Mouse (Mus musculus) urinary bladder, postnatal 36 days (tissue): ENCODE results near the gene Rbms2.
"Not testable (repeated sequence)": the region's sequence is repeated elsewhere in the genome, so short reads cannot be mapped to it uniquely, and the experiment has no call there.

Source experiments
- DNase-seq, 2 experiments: peaks; one replicate each; pipeline ENCODE4 v3.0.0; 2022; ENCODE audit warnings: low spot score in 2 of 2, mixed read lengths in 1 of 2

Gene Rbms2

DNA sequence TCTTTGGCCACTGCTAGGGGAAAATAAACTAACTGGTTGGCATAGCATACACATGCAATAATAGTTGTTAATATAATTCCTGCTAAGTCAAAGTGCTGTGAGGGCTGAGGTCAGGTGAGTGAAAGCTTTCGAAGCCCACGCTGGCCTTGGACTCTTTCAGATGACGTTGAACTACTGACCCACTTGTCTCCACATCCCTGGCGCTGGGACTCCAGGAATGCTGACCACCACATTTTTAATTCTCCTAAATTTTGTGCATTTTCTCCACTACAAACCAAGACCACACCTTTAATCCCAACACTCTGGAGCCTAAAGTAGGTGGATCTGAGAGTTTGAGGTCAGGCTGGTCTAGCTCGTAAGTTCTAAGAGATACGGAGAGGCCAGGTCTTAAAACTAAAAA is 13.0 kb upstream of the Rbms2 start:
- DNase-seq: no peak

DNA sequence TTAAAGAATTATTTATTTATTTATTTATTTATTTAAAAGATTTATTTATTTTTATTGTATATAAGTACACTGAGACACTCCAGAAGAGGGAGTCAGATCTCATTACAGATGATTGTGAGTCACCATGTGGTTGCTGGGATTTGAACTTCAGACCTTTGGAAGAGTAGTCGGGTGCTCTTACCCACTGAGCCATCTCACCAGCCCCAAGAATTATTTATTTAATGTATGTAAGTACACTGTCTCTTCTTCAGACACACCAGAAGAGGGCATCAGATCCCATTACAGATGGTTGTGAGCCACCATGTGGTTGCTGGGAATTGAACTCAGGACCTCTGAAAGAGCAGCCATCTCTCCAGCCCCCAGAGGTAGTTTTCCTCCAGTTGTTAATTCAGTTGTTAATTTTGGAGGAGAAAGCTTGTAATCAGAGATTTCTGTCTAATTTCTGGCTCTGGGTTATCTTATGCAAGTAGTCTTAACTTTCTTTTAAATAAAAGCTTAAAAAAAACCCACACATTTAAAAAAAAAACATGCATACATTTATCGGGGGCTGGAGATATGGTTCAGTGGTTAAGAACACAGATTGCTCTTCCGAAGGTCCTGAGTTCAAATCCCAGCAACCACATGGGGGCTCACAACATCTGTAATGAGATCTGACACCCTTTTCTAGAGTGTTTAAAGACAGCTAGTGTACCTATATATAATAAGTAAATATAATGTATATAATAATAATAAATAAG is 12.1 kb upstream of the Rbms2 start:
- DNase-seq: not testable (repeated sequence)

DNA sequence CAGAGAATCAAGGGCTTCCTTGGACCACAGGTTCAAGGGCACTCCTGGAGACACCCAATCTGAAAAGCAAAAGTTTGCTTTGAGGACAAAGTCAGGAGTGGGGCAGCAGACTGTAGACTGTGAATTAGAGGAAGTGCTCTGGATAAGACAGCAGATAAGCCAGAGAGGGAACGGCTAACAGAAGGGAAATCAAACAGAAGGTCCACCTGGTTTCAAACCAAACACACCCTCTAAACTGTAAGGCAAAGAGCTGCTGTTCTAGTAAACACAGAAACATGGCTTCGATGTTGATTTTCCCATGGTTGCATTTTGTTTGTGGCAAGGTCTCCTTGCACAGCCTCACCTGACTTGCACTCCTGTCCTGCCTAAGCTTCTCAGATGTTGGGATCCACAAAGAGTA is 11.4 kb upstream of the Rbms2 start:
- no peak for DNase-seq

DNA sequence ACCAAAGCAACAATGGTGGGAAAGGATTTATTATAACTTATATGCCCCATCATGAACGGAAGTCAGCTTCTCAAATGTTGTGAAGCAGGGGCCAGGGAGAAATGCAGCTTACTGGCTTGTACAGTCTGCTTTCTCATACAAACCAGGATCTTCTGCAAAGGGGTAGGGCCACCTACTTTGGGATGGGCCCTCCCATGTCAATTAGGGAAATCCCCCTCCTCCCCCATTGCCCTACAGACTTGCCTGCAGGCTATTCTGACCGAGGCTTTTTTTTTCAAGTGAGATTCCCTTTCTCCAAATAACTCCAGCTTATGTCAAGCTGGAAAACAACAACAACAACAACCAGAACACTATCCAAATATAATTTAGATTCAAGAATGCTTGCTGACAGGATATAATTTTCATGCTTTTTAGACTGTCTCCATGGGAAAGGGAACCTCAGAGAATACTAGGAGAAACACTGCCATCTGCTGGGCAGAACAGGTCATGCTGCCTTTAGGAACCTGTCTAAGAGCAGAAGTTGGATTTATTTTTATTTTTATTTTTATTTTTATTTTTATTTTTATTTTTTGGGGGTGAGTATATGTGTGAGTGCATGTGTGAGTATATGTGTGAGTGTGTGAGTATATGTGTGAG is 8.3 kb upstream of the Rbms2 start:
- DNase-seq: peak; percentile 53 to 67

DNA sequence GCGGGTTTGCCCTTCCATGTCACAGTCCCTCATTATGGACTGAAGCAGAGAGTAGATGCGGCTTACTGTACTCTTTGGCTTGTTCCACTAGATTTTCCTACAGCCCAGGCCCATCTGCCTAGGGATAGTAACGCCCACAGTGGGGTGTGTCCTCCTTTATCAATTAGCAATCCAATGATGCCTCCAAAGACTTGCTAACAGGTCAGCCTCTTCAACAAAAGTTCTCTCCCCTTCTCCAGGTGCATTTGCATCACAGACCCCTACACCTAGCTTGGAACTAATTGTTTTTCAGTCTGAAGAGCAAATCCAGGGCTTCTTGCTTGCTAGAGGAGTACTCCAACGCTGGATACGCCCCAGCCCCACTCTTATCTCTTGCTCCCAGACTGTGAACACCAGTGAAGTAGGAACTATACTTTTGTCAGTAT is 7.1 kb upstream of the Rbms2 start:
- DNase-seq: no peak

DNA sequence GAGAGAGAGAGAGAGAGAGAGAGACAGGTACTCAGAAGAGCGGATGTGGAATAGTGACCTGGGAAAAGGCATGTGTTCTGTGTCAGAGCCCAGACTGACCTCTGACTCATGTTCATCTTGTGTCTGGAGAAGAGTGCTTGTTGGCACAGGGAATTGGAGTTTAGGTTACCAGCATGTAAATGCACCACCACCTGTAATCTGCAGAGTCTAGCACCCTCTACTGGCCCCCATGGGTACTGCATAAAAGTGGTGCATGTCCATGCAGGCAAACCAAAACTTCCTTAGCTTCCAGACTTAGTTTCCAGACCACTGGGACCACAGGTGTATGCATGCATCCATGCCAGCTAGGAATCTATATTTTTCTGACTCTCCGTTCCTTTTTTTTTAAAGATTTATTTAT is 5.9 kb upstream of the Rbms2 start:
- peak; percentile 65 to 82 for DNase-seq

DNA sequence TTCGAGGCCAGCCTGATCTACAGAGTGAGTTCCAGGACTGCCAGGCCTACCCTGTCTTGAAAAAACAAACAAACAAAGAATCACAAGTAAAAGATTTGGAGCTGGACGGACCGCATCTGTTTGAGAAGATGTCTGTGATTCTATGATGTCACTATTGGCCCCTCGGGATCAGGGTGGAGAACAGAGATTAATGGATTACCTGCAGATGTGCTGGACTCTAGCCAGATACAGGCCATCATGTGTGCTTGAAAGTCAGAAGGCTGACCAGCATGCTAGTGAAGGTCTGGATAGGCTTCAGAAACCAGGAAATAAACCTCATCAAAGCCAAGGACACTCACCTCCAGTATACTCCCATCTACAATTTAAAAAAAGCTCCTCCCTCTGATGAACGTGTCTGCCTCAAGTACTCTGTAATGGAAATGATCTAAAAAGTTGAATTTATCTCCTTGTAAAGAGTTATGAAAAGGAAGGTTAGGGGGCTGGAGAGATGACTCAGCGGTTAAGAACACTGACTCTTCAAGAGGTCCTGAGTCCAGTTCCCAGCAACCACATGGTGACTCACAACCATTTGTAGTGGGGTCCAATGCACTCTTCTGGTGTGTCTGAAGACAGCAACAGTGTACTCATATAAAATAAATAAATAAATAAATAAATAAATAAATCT is 5.3 kb upstream of the Rbms2 start:
- no peak for DNase-seq

DNA sequence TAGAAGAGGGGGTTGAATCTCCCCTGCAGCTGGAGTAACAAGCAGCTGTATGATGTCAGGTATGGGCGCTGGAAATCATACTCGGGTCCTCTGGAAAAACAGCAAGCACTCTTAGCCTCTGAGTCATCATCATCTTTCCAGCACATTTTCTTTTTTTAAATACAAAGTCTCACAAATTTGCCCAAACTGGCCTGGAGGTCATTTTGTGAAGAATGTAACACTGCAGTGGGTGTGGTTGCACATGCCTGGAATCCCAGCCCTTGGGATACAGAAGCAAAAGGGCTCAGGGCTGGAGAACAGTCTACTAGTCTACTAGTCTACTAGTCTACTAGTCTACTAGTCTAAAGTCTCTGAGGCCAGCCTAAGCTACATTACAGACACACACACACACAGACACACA is 4.2 kb upstream of the Rbms2 start:
- DNase-seq: no peak

DNA sequence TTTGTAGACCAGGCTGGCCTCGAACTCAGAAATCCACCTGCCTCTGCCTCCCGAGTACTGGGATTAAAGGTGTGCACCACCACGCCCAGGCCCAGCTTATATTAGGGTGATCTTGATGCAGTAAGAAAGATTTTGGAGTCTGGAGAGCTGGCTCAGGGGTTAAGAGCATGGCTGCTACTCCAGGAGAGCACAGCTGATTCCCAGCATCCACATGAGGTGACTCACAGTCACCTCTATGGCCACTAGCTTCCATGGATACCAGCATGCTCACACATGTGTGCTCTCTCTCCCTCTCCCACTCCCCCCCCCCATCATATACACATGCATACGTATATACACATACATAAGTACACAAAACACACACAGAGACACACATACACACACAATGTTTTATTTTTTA is 2.8 kb downstream of the Rbms2 start:
- DNase-seq: no peak

DNA sequence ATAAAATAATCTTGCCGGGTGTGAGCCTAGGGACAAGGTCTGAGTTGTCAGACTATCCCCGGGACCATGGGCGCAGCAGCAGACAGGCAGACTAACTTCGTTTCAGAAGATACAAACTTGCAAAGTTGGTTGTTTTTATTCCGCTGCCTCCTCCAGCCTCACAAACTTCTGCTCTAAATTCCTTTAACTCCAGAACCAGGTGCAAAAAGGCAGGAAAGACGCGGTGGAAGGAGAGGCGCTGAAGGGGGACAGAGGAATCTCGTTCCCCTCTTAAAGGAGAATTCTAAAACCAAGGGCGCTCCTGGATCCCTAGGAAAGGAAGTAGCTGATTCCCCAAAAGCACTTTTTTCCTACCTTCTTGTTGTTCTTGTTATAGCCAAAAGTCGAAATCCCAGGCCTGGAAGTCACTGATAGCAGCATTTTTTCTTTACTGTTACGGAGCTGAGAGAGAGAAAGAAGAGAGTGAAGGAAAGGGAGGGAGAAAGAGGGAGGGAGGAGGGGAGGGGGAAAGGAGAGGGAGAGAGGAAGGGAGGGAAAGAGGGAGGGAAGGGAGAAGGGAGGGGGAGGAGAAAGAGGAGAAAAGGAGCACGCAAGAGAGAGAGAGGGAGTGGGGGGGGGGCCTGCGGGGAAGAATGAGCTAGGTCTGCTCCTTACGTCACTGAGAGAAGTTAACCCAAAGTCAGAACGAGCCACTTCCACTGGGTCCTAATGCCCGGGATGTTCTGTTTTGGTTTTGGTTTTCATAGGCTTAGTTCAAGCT is 3.9 kb downstream of the Rbms2 start:
- peak; percentile 38 to 63 for DNase-seq

DNA sequence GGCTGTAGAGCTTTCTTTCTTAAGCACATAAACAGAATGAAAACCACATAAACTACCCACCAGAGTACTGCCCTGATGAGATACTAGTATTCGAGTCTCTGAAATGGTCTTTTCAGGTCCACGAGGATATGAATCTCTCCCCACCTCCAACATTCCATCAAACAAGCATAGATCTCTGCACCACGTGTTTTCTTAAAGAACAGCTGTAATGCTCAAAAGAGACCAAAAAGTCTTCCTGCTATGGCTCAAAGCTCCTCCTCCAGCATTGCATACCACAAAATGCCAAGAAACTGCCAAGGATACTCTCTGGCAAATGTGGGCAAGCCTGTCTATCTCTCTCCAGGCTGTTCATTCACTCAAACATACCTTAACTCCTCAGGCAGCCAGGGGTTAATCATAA is 4.8 kb downstream of the Rbms2 start:
- DNase-seq: no peak

DNA sequence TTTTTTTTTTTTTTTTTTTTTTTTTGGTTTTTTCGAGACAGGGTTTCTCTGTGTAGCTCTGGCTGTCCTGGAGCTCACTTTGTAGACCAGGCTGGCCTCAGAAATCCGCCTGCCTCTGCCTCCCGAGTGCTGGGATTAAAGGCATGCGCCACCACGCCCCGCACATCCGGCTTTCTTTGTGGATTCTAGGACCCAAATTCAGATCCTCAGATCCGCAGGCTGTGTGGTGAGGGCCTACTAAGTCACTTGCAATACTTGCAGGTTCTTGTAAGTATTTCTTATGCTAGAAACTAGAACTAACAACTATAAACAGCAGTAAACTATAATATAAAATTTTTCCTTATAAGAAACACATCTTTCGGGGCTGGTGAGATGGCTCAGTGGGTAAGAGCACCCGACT is 8.7 kb downstream of the Rbms2 start:
- DNase-seq: not testable (repeated sequence)

DNA sequence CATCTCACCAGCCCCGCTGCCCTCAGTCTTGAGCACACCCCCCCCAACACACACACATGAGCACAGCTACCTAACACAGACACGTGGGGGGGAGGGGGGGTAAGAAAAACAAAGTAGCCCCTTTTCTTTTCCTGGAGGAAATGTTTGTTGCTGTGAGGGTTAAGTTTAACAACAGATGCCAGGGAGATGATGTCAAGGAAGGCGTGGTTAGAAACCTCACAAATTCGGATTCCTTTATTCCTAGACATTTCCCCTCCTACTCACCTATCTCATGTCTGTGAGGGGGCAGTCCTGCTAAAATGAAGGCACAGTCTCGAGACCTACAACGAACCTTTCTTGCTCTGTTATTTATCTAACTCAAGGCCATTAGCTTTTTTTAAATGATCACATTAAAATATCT is 13.0 kb downstream of the Rbms2 start:
- DNase-seq: no peak

DNA sequence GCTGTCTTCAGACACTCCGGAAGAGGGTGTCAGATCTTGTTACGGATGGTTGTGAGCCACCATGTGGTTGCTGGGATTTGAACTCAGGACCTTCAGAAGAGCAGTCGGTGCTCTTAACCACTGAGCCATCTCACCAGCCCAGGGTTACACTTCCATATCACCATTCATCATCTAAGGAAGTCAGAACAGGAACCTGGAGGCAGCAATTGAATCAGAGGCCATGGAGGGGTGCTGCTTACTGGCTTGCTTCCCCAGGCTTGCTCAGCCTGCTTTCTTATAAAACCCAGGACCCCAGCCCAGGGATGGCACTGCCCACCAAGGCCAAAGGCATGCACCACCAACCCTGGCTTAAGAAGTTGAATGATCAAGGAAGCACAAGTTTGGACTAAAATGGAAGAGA is 14.4 kb downstream of the Rbms2 start:
- not testable (repeated sequence) for DNase-seq

DNA sequence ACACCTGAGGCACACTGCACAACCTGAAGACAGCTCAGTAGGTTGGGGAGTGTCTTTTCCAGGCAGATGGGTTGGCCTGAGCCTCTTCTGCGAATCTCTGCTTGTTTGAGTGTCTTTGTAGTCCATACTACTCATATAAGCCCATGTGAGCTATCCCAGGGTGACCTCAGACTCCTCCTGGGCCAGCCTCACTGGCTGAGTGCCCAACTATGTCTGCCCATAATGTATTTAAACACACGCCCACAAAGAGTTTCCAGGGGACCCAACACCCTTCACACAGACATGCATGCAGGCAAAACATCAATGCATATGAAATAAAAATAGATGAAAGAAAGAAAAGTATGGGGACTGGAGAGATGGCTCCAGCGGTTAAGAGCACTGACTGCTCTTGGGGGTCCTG is 26.1 kb downstream of the Rbms2 start:
- no peak for DNase-seq

DNA sequence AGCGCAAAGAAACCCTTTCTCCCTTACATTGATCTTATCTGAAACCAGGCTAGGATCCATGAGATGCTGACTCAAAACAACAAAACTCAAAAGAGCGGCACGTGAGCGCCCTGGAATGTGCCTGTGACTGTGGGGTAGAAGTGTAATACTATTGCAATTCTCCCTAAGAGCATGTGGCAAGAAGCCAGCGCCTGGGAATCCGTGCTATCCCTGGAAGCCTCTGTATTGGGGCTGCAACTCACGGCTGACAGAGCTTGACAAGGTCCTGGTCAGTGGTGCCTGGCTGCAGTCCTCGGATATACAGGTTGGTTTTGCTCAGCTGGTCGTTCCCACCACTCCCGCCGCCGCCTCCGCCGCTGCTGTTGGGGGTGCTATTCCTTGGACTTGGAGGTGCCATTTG is 29.2 kb downstream of the Rbms2 start:
- peak in 1 of 2 experiments; percentile 72 for DNase-seq

DNA sequence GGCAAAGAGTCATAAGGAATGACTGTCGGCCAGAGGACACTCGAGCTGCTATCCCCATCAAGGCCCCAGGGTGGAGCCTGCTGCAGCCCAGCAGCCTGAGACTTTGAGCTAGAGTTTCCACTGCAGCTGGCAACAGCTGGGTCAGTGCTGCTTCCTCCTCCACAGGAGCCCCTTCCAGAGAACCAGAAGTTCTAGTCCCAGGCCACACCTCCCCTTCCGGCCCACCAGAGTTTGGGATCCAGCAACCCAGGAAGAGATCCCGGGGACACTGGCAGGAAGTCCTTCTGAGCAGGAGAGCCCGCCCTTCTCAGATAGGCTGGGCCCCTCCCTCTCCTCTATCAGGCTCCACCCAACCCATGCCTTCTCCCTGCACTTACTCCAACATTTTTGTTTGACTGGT is 30.5 kb downstream of the Rbms2 start:
- peak; percentile 68 to 88 for DNase-seq

DNA sequence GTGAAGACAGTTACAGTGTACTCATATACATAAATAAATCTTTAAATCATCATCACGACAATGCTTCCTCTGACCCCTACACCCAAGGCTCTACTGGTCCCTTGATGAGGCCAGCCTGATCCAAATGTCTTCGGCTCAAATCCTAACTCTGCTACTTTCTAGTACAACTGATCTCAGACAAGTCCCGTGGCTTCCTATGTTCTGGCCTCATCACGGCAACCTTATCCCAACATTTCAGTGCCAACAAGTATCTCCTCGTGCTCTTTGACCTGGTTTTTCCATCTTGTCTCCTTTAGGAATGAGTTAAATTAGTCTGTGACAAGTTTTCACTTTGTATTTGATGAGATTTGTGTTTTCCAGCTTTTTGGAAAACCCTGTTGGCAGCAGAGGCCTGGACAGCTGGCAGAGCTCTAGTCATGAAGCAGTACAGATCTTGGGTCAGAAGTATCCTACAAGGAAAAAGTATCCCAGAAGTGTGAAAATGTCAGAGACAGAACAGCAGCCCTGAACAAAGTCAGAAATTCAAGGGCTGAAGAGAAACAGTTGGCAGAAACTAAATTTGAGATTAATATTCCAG is 31.2 kb downstream of the Rbms2 start:
- DNase-seq: no peak

DNA sequence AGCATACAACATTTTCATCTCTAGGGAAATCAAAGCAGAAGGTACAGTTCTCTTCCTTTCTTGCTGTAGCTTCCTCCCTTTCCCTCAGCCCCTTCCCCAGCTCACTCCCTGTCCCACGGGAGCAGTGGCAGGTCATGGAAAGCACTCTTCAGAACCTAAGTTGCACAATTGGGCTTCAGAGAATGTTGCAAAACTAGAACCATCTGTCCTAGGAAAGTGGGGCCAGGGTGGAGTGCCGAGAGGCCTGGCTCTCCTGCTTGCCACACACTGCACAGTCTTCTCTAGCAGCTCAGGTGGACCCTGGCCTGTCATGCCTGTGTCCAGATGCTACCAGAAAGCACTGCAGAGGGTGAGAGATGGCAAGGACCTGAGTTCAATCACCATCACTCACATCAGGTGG is 35.1 kb downstream of the Rbms2 start:
- DNase-seq: peak in 1 of 2 experiments; percentile 61

DNA sequence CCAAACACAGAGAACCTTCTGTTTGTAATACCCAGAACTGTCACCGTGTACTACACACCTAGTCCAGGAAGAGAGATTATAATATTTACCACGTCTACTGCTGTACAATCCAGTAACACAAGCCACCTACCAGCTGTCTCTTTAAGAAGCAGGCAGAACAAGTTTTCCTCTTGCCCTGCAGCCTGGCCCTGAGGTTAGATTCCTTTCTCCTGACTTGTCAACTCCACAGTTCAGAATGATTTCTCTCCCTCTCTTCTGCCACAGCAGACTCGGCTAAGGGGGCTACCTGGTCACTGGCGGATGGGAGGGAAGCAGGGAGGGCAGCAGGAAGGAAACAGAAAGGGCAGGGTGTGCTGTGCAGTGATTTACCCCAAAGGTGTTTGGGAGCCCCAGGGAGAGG is 36.4 kb downstream of the Rbms2 start:
- peak; percentile 18 to 38 for DNase-seq

DNA sequence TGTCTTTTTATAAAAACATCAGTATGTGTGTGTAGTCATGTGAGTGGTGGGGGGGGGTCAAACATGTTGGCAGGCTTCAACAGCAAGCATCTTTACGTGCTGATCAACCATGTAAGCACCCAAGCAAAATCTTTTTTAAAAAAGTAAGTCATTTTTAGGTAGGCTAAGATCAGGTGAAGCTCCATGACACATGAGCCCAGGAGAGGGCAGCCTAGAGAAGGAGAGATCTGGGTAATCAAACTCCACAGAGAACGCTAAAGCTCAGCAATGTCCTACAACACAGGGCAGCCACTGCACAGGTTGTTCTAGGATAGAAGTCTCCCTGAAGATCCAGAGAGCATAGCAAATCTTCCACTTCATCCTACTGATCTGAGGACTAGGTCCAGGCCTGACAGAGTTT is 37.9 kb downstream of the Rbms2 start:
- peak in 1 of 2 experiments; percentile 34 for DNase-seq
